Mouse (Mus musculus): Measurements from ENCODE around the gene Osbp2. TPM values are rescaled to one million over a fixed set of nuclear protein-coding genes. Genes with fewer than 3 reads are reported as not detected.

Gene Osbp2
- total RNA-seq, 1 experiment: 0.27 TPM

DNA sequence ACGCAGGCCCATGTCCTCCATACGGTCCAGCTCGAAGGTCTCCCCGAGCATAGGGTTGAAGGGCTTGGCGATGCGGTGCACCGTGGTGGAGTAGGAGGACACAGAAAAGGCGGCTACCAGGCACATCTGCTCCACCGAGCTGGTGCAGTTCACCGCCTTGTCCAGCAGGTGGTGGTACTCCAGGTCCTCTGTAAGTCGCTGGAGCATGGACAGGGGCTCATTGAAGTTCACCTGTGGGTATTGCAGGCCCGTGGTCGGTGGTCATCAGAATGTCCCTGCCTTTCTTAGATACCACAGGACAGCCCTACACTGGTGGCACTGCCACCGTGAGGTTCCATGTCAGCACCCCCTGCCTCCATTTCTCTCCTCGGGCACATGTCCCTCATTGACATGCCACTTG lies 149.2 kb downstream of the Osbp2 start:
- Histone ChIP-seq H3K36me3 (ENCODE audit: control insufficient read depth, insufficient read depth, low read length, poor library complexity, severe bottlenecking) (no peaks in the 10 kb centered on the region), H3K9me3 (ENCODE audit: control insufficient read depth, insufficient read depth, low read depth, low read length) (no peaks in the 10 kb centered on the region), H3K9ac (ENCODE audit: insufficient read depth, low read depth, low read length, poor library complexity, severe bottlenecking) (no peak overlapping the region), H3K4me1 (ENCODE audit: control insufficient read depth in 2 of 2, insufficient read depth in 2 of 2, low read length in 2 of 2, poor library complexity in 1 of 2) (no peaks in the 10 kb centered on the region), H3K27ac (ENCODE audit: insufficient read depth, low read depth, low read length, poor library complexity, severe bottlenecking) (no peak overlapping the region), H3K4me3 (ENCODE audit: insufficient read depth in 1 of 2, low read depth in 1 of 2, low read length in 2 of 2, poor library complexity in 1 of 2, severe bottlenecking in 1 of 2) (no peak overlapping the region)
- in situ Hi-C loops (cut with MboI; ENCODE audit: low sequenced_read_pairs in 2 of 2, unreplicated experiment in 2 of 2): no loop called here
- peak; percentile 71; the same call in 1 of the 2 replicates for TF ChIP-seq ZC3H11A (IDR thresholded peaks at IDR 0.05; ENCODE audit: borderline replicate concordance, low read depth, low read length)
- TF ChIP-seq CHD2 (IDR thresholded peaks at IDR 0.05; ENCODE audit: low read depth, low read length): no peak
- peak; percentile 56 for DNase-seq (ENCODE audit: low read depth, low spot score)

DNA sequence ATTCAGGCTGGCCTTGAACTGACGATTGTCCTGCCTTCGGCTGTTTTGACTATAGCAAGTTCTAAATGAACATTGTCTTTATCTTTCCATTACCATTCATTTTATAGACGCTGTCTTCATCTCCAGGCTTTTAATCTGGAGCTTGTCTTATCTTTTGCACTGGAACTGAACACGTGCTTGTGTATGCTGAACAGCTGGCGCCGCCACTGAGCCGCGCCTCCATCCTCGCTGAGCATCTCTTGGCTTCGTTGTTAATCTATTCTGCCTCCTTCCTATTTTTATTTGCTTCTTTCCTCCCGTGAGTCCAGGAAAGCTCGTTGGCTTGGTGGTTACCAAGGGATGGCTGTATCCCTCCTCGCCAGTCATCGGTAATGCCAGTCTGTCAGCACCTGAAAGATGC lies 153.5 kb downstream of the Osbp2 start:
- no peaks in the 10 kb centered on the region for H3K36me3 ChIP-seq (ENCODE audit: control insufficient read depth, insufficient read depth, low read length, poor library complexity, severe bottlenecking)
- H3K9ac ChIP-seq (ENCODE audit: insufficient read depth, low read depth, low read length, poor library complexity, severe bottlenecking): no peak overlapping the region
- TF ChIP-seq ZC3H11A (IDR thresholded peaks at IDR 0.05; ENCODE audit: borderline replicate concordance, low read depth, low read length) (no peak), ZNF384 (IDR thresholded peaks at IDR 0.05; ENCODE audit: low read depth, low read length) (no peak), MAFK (IDR thresholded peaks at IDR 0.05; ENCODE audit: insufficient read depth, low read depth, low read length) (no peak), CHD2 (IDR thresholded peaks at IDR 0.05; ENCODE audit: low read depth, low read length) (no peak), HCFC1 (IDR thresholded peaks at IDR 0.05; ENCODE audit: borderline replicate concordance, insufficient read depth, low read length) (no peak)
- no peak for DNase-seq (ENCODE audit: low read depth, low spot score)
- no peaks in the 10 kb centered on the region for H3K9me3 ChIP-seq (ENCODE audit: control insufficient read depth, insufficient read depth, low read depth, low read length)
- no peak overlapping the region for H3K27ac ChIP-seq (ENCODE audit: insufficient read depth, low read depth, low read length, poor library complexity, severe bottlenecking)
- H3K4me1 ChIP-seq (ENCODE audit: control insufficient read depth in 2 of 2, insufficient read depth in 2 of 2, low read length in 2 of 2, poor library complexity in 1 of 2): peaks cover 0 to 8% of the 10 kb centered on the region in 2 experiments; a peak in 2 of 4 replicates
- H3K4me3 ChIP-seq (ENCODE audit: insufficient read depth in 1 of 2, low read depth in 1 of 2, low read length in 2 of 2, poor library complexity in 1 of 2, severe bottlenecking in 1 of 2): no peak overlapping the region
- in situ Hi-C loops (cut with MboI; ENCODE audit: low sequenced_read_pairs in 2 of 2, unreplicated experiment in 2 of 2): no loop called here

DNA sequence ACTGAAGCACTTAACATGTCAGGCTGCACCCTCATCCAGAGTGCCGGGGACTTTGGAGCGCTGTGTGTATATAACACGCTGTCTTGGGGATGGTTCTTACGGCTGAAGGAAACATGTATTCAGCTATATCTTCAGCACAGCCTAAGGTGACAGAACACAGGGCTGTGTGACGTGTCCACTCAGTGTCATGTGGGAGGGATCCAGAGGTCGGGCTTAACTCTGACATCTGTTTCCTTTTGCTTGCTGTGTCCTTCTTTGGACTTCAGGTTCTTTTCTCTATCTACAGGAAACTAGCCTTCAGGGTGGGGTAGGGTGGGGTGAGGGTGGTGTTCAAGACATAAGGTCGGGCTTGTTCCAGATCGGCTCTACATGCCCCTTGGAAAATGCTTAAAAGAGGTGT lies 156.6 kb downstream of the Osbp2 start:
- H3K4me1 ChIP-seq (ENCODE audit: control insufficient read depth in 2 of 2, insufficient read depth in 2 of 2, low read length in 2 of 2, poor library complexity in 1 of 2): peaks cover 0 to 11% of the 10 kb centered on the region in 2 experiments; a peak in 2 of 4 replicates
- TF ChIP-seq ZC3H11A (IDR thresholded peaks at IDR 0.05; ENCODE audit: borderline replicate concordance, low read depth, low read length) (no peak), ZNF384 (IDR thresholded peaks at IDR 0.05; ENCODE audit: low read depth, low read length) (no peak), CHD2 (IDR thresholded peaks at IDR 0.05; ENCODE audit: low read depth, low read length) (no peak)

DNA sequence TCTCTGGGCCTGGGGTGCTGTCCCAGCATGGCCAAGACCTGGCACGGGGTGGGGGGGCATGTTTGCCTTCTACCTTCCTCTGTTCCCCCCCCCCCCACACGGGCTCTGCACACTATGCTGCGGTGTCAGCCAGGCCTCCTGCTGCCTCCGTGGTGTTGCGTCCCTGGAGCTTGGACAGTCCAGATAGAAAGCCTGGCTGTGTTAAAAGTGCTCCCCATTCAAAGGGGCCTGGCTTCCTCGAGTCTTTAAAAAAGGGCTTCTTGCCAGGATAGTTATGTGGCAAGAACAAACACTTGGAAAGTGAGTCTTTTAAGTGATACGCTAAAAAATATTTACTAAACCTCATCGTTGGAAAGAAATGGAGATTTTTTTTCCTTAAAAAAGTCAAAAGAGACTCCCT lies 159.3 kb downstream of the Osbp2 start:
- H3K4me1 ChIP-seq (ENCODE audit: control insufficient read depth in 2 of 2, insufficient read depth in 2 of 2, low read length in 2 of 2, poor library complexity in 1 of 2): peaks cover 0 to 11% of the 10 kb centered on the region in 2 experiments; a peak in 2 of 4 replicates
- TF ChIP-seq HCFC1 (IDR thresholded peaks at IDR 0.05; ENCODE audit: borderline replicate concordance, insufficient read depth, low read length): no peak
- TF ChIP-seq ZNF384 (IDR thresholded peaks at IDR 0.05; ENCODE audit: low read depth, low read length): no peak
- TF ChIP-seq CHD2 (IDR thresholded peaks at IDR 0.05; ENCODE audit: low read depth, low read length): no peak
- no peak for TF ChIP-seq ZC3H11A (IDR thresholded peaks at IDR 0.05; ENCODE audit: borderline replicate concordance, low read depth, low read length)
- no peak for TF ChIP-seq MAFK (IDR thresholded peaks at IDR 0.05; ENCODE audit: insufficient read depth, low read depth, low read length)
- DNase-seq (ENCODE audit: low read depth, low spot score): no peak
- H3K9ac ChIP-seq (ENCODE audit: insufficient read depth, low read depth, low read length, poor library complexity, severe bottlenecking): no peak overlapping the region
- no peak overlapping the region for H3K27ac ChIP-seq (ENCODE audit: insufficient read depth, low read depth, low read length, poor library complexity, severe bottlenecking)
- H3K9me3 ChIP-seq (ENCODE audit: control insufficient read depth, insufficient read depth, low read depth, low read length): no peaks in the 10 kb centered on the region
- H3K4me3 ChIP-seq (ENCODE audit: insufficient read depth in 1 of 2, low read depth in 1 of 2, low read length in 2 of 2, poor library complexity in 1 of 2, severe bottlenecking in 1 of 2): no peak overlapping the region
- H3K36me3 ChIP-seq (ENCODE audit: control insufficient read depth, insufficient read depth, low read length, poor library complexity, severe bottlenecking): no peaks in the 10 kb centered on the region
- in situ Hi-C loops (cut with MboI; ENCODE audit: low sequenced_read_pairs in 2 of 2, unreplicated experiment in 2 of 2): no loop called here

More for the DNA sequence above, 156.6 kb downstream of the Osbp2 start:
- Histone ChIP-seq H3K4me3 (ENCODE audit: insufficient read depth in 1 of 2, low read depth in 1 of 2, low read length in 2 of 2, poor library complexity in 1 of 2, severe bottlenecking in 1 of 2) (no peak overlapping the region), H3K9ac (ENCODE audit: insufficient read depth, low read depth, low read length, poor library complexity, severe bottlenecking) (no peak overlapping the region), H3K27ac (ENCODE audit: insufficient read depth, low read depth, low read length, poor library complexity, severe bottlenecking) (no peak overlapping the region), H3K9me3 (ENCODE audit: control insufficient read depth, insufficient read depth, low read depth, low read length) (no peaks in the 10 kb centered on the region), H3K36me3 (ENCODE audit: control insufficient read depth, insufficient read depth, low read length, poor library complexity, severe bottlenecking) (no peaks in the 10 kb centered on the region)
- no peak for DNase-seq (ENCODE audit: low read depth, low spot score)
- in situ Hi-C loops (cut with MboI; ENCODE audit: low sequenced_read_pairs in 2 of 2, unreplicated experiment in 2 of 2): no loop called here

Measured in ES-E14 (cell line).